Mouse (Mus musculus) hindbrain, postnatal 0 days (tissue): Measurements from ENCODE around the gene Scarb2. TPM values are rescaled to one million over a fixed set of nuclear protein-coding genes. Genes with fewer than 3 reads are reported as not detected.

Experiments used
- ATAC-seq: fragments of 200-750 bp; cut with Nextera tagmentation; 2 replicates; pipeline ENCODE4 v1.8.0; 2017; ENCODE audit warnings: mild to moderate bottlenecking, moderate TSS enrichment, moderate library complexity
- DNase-seq: peaks from one replicate; pipeline ENCODE4 v3.0.0-alpha.2; 2015; ENCODE audit warnings: low spot score
- H3K27ac ChIP-seq: fragments of 300-500 bp; sonication (generic); 2 replicates; pipeline ENCODE4 v1.5.1; 2014; ENCODE audit warnings: mild to moderate bottlenecking
- H3K27me3 ChIP-seq: fragments of 300-500 bp; sonication (generic); 2 replicates; pipeline ENCODE4 v1.6.1; 2014; ENCODE audit warnings: low read length, mixed read lengths; ENCODE audit not compliant: insufficient read depth
- H3K36me3 ChIP-seq: fragments of 300-500 bp; sonication (generic); 2 replicates; pipeline ENCODE4 v1.6.1; 2014; ENCODE audit warnings: low read length, mixed read lengths; ENCODE audit not compliant: insufficient read depth
- H3K4me1 ChIP-seq: fragments of 300-500 bp; sonication (generic); 2 replicates; pipeline ENCODE4 v1.6.1; 2014; ENCODE audit warnings: antibody characterized with exemption, low read length, mixed read lengths; ENCODE audit not compliant: insufficient read depth
- H3K4me2 ChIP-seq: fragments of 300-500 bp; sonication (generic); 2 replicates; pipeline ENCODE4 v1.6.1; 2014; ENCODE audit warnings: low read depth, mild to moderate bottlenecking, low read length, moderate library complexity, mixed read lengths
- H3K4me3 ChIP-seq: fragments of 300-500 bp; sonication (generic); 2 replicates; pipeline ENCODE4 v1.5.1; 2014; ENCODE audit warnings: low read length
- H3K9ac ChIP-seq: fragments of 300-500 bp; sonication (generic); replicated peaks from 2 replicates; pipeline ENCODE4 v1.6.1; 2014; ENCODE audit warnings: mild to moderate bottlenecking, low read length, moderate library complexity, mixed read lengths
- H3K9me3 ChIP-seq: fragments of 300-500 bp; sonication (generic); 2 replicates; pipeline ENCODE4 v1.6.1; 2016; ENCODE audit warnings: low read length, mixed read lengths
- CTCF ChIP-seq: IDR thresholded peaks from 2 replicates; pipeline ENCODE4 v1.5.1; 2016; ENCODE audit warnings: antibody characterized with exemption, control low read depth, low read depth
- WGBS: fragments of 180-500 bp; shearing (Covaris S2); extraction: QIAGEN DNeasy Blood & Tissue Kit; methylation state at CpG from one replicate; pipeline ENCODE4 v1.1.7; 2014; 5-methylcytosine and 5-hydroxymethylcytosine counted together
- polyA plus RNA-seq: library from polyadenylated mRNA; unstranded; fragments of >200 nt; fragmentation: Nextera tagmentation; extraction: Ambion mirVana; gene quantifications from 2 replicates; pipeline ENCODE4 v1.2.1, GENCODE M21; 2015
- total RNA-seq: library from RNA; depleted of rRNA; stranded (reverse); fragments of >200 nt; gene quantifications from 2 replicates; pipeline ENCODE4 v1.2.3, GENCODE M21; 2014

The Scarb2 gene
- total and polyA plus RNA-seq, 2 experiments from 2014 or later: 21.7 to 112 TPM

DNA sequence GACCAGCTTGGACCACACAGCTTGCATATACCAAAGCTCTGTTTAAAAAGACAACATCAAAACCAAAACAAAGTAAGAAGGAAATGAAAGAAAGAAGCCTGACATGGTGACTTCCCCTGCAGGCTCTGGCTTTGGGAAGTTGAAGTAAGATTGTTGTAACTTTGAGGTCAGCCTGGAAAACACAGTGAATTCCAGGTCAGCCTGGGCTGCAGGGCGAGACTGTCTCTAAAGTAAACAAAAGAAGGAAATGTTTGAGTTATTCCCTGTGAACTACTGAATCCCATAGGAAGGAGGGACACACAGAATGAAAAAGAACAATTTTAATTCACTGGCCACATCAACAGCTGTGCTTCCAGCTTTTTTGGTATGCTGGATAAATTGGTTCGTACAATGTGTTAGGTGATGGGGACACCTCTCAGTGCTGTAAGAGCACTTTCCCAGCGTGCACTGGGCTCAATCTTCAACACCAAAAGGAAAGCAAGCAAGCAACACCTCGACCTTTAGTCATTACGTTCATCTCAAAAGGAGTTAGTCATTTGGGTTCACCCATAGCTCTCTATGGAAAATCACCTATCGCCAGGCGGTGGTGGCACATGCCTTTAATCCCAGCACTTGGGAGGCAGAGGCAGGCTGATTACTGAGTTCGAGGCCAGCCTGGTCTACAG is 39.4 kb downstream of the Scarb2 start:
- TF ChIP-seq CTCF: no peak
- no peak overlapping the region for H3K27ac ChIP-seq
- WGBS: 85% methylated on average over 8 of the region's 8 CpGs
- no peaks in the 10 kb centered on the region for H3K9me3 ChIP-seq
- DNase-seq (no peak), ATAC-seq (no peak)
- no peak overlapping the region for H3K4me2 ChIP-seq
- H3K36me3 ChIP-seq: no peaks in the 10 kb centered on the region
- no peaks in the 10 kb centered on the region for H3K27me3 ChIP-seq
- H3K9ac ChIP-seq: no peak overlapping the region
- no peaks in the 10 kb centered on the region for H3K4me1 ChIP-seq
- no peak overlapping the region for H3K4me3 ChIP-seq

GRCm38 (mm10) chr5:92465511-92465910 is 41.1 kb downstream of the Scarb2 start:
- no peak overlapping the region for H3K27ac ChIP-seq
- no peaks in the 10 kb centered on the region for H3K9me3 ChIP-seq
- WGBS: 84% methylated on average over 5 of the region's 5 CpGs
- H3K4me2 ChIP-seq: no peak overlapping the region
- H3K9ac ChIP-seq: no peak overlapping the region
- H3K4me3 ChIP-seq: no peak overlapping the region
- no peak for ATAC-seq
- no peaks in the 10 kb centered on the region for H3K4me1 ChIP-seq
- H3K27me3 ChIP-seq: no peaks in the 10 kb centered on the region
- DNase-seq: no peak
- peaks cover 8% of the 10 kb centered on the region; the same call in 1 of the 2 replicates for H3K36me3 ChIP-seq
- no peak for TF ChIP-seq CTCF

GRCm38 (mm10) chr5:92461321-92461720 is 45.3 kb downstream of the Scarb2 start:
- Histone ChIP-seq H3K4me2 (no peak overlapping the region), H3K9me3 (no peaks in the 10 kb centered on the region), H3K27ac (no peak overlapping the region), H3K4me1 (no peaks in the 10 kb centered on the region), H3K9ac (no peak overlapping the region), H3K4me3 (no peak overlapping the region), H3K36me3 (peaks cover 14% of the 10 kb centered on the region; the same call in 1 of the 2 replicates), H3K27me3 (no peaks in the 10 kb centered on the region)
- peak; percentile 81 for TF ChIP-seq CTCF
- DNase-seq: peak; percentile 68
- ATAC-seq: peak; percentile 49; the same call in 1 of the 2 replicates
- WGBS: 20% methylated on average over 5 of the region's 5 CpGs

GRCm38 (mm10) chr5:92458726-92459125 is 47.9 kb downstream of the Scarb2 start:
- WGBS: 54% methylated on average over 5 of the region's 5 CpGs
- no peak for ATAC-seq
- H3K4me3 ChIP-seq: no peak overlapping the region

DNA sequence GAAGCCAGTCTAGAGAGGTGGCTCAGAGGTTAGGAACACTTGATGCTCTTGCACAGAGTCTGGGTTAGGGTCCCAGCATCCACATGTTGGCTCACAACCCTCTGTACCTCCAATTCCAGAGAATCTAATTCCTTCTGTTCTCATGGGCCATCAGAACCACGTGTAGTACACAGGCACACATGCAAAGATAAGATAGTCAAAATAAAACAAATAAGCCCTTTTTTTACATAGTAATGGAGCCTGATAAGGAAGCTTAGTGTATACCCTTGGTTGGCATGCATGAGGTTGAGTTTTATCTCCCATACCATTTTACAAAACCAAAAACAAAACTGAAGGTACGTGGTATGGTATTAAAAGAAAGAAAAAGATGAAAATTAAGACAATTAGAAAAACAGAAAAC is 49.2 kb downstream of the Scarb2 start:
- DNase-seq (no peak), ATAC-seq (no peak)
- H3K4me3 ChIP-seq: no peak overlapping the region
- H3K36me3 ChIP-seq: peaks cover 32% of the 10 kb centered on the region
- H3K4me1 ChIP-seq: no peaks in the 10 kb centered on the region
- H3K9ac ChIP-seq: no peak overlapping the region
- TF ChIP-seq CTCF: no peak
- H3K4me2 ChIP-seq: no peak overlapping the region
- H3K9me3 ChIP-seq: no peaks in the 10 kb centered on the region
- H3K27ac ChIP-seq: no peak overlapping the region
- WGBS: 89% methylated on average over 2 of the region's 2 CpGs
- no peaks in the 10 kb centered on the region for H3K27me3 ChIP-seq

More at GRCm38 (mm10) chr5:92458726-92459125, 47.9 kb downstream of the Scarb2 start:
- Histone ChIP-seq H3K9ac (no peak overlapping the region), H3K4me1 (no peaks in the 10 kb centered on the region), H3K27me3 (no peaks in the 10 kb centered on the region), H3K9me3 (no peaks in the 10 kb centered on the region), H3K27ac (no peak overlapping the region), H3K4me2 (no peak overlapping the region), H3K36me3 (peaks cover 24% of the 10 kb centered on the region)
- TF ChIP-seq CTCF: no peak
- DNase-seq: no peak

GRCm38 (mm10) chr5:92452876-92453275 is 53.8 kb downstream of the Scarb2 start:
- DNase-seq (no peak), ATAC-seq (no peak)
- H3K36me3 ChIP-seq: peaks cover 57% of the 10 kb centered on the region
- no peak for TF ChIP-seq CTCF
- 97% methylated on average over 5 of the region's 5 CpGs for WGBS
- H3K9ac ChIP-seq: no peak overlapping the region
- no peaks in the 10 kb centered on the region for H3K27me3 ChIP-seq
- H3K4me3 ChIP-seq: no peak overlapping the region
- H3K4me1 ChIP-seq: no peaks in the 10 kb centered on the region
- no peak overlapping the region for H3K27ac ChIP-seq
- no peak overlapping the region for H3K4me2 ChIP-seq
- no peaks in the 10 kb centered on the region for H3K9me3 ChIP-seq

DNA sequence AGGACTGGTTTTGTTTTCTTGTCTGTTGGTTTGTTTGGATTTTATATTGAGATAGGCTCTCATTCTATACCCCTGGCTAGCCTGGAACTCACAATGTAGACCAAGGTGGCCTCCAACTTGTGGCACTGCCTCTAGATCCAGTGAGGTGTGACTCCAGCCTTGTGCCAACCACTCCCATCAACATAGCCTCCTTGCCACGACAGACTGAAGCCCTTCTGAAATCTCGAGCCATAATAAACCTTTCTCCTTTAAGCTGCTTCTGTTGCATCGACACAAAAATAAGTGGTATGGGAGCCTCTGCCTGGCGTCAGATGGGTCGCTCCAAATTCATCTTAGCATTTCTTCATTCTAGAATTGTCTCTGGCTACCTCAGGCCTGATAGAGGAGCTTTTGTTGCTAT is 59.9 kb downstream of the Scarb2 start:
- Histone ChIP-seq H3K4me1 (no peaks in the 10 kb centered on the region), H3K27me3 (no peaks in the 10 kb centered on the region), H3K9me3 (no peaks in the 10 kb centered on the region), H3K36me3 (peaks cover 57% of the 10 kb centered on the region), H3K4me2 (no peak overlapping the region), H3K27ac (no peak overlapping the region), H3K9ac (no peak overlapping the region), H3K4me3 (no peak overlapping the region)
- DNase-seq (no peak), ATAC-seq (no peak)
- 93% methylated on average over 5 of the region's 5 CpGs for WGBS
- TF ChIP-seq CTCF: no peak
